ENCODE assay signal across 20 mouse cellular contexts in genomic region chr15:45350496-45350895, GRCm38 (mm10).
DNase-seq lines count a peak whose midpoint lies in the region; TF ChIP-seq lines count a peak whose summit lies in the region.
"Had no signal": no experiment of that assay in that cellular context is flagged by ENCODE, and none has a peak within 500 bp of the region (broad histone marks: within the 10 kb centered on the region; RNA-seq: fewer than 3 reads in every experiment).

No protein-coding gene starts in this region.

- peak; percentile 20 to 38 for DNase-seq in frontal cortex, adult 2 months (ENCODE audit: extremely low spot score in 1 of 2, low spot score in 1 of 2)
- no peak for DNase-seq in frontal cortex, postnatal 10 days (ENCODE audit: low spot score in 2 of 2)
- peak; percentile 5 to 25 for DNase-seq in left cerebral cortex, adult 9 months (ENCODE audit: low spot score in 2 of 2)
- no peak for DNase-seq in left cerebral cortex, adult 2 months (ENCODE audit: extremely low spot score in 1 of 2, low spot score in 2 of 2)
- DNase-seq in retina, postnatal 1 day = peak; percentile 1
- DNase-seq in retina, embryonic 14.5 days (ENCODE audit: low spot score) = no peak
- DNase-seq in adrenal gland, postnatal 14 days = no peak
- DNase-seq in thymus, postnatal 0 days (ENCODE audit: low spot score) = no peak
- DNase-seq: adrenal gland, postnatal 36 days; cerebellum, adult 8-10 months; gastrocnemius, postnatal 14 days; heart, adult 18-20 months; kidney, adult 9 months; kidney, postnatal 25 days; lung, adult 18-20 months; right cerebral cortex, postnatal 25 days; thymus, adult 2 months had no signal

- no peak overlapping the region for H3K4me3 ChIP-seq in left cerebral cortex, adult 2 months
- H3K4me3 ChIP-seq: heart, embryonic 13.5 days; megakaryocyte, embryonic 14.5 days; stomach, embryonic 15.5 days had no signal

- TF ChIP-seq CTCF in left cerebral cortex, adult 2 months (IDR thresholded peaks at IDR 0.05) = no peak

- no peak overlapping the region for H3K27ac ChIP-seq in left cerebral cortex, adult 2 months
- H3K27ac ChIP-seq: heart, embryonic 13.5 days; stomach, embryonic 15.5 days had no signal

- intact Hi-C loops in left cerebral cortex, adult 2 months (cut with DNase I) = no loop called here

Comparison
In these comparisons a context has a peak if more than half of its experiments do, and no peak if none do; other contexts are left out.
1. DNase-seq: peak in frontal cortex, adult 2 months (2 of 2), left cerebral cortex, adult 9 months (2 of 2) and retina, postnatal 1 day (single experiment); none in frontal cortex, postnatal 10 days (0 of 2), left cerebral cortex, adult 2 months (0 of 2), retina, embryonic 14.5 days (single experiment), adrenal gland, postnatal 14 days (single experiment) and thymus, postnatal 0 days (single experiment).